Mouse (Mus musculus): ENCODE measurements around the gene Rara. TPM values are rescaled to one million over a fixed set of nuclear protein-coding genes. Genes with fewer than 3 reads are reported as not detected.

The Rara gene
- polyA plus RNA-seq, 1 experiment from 2014 or later, result 34.9 TPM

DNA sequence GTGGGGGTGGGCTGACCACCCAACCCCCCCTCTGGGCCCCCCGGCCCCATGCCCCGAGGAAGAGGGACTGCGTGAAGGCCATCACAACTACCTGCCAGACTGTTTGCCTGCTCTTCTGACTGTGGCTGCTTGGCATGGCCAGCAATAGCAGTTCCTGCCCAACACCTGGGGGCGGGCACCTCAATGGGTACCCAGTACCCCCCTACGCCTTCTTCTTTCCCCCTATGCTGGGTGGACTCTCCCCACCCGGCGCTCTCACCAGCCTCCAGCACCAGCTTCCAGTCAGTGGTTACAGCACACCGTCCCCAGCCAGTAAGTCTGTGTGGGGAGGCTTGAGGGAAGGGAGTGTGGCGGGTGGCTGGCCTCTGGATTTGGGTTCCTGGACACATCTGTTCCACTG lies 22.9 kb downstream of the Rara start:
- H3K4me2 ChIP-seq, result no peak overlapping the region
- no peak overlapping the region for H3K9ac ChIP-seq (ENCODE audit: low read depth, low read length)
- H3K27me3 ChIP-seq (ENCODE audit: control insufficient read depth, insufficient read depth, low read length), result no peaks in the 10 kb centered on the region
- H3K4me1 ChIP-seq (ENCODE audit: control insufficient read depth, insufficient read depth, low read length), result peaks cover 79% of the 10 kb centered on the region
- no peak overlapping the region for H3K4me3 ChIP-seq (ENCODE audit: low read depth, low read length)
- H3K36me3 ChIP-seq (ENCODE audit: control insufficient read depth, insufficient read depth, low read length), result peaks cover 4% of the 10 kb centered on the region; the same call in 1 of the 2 replicates
- WGBS (ENCODE audit: insufficient replicate concordance), result 87% methylated on average over 9 of the region's 9 CpGs
- no peaks in the 10 kb centered on the region for H3K9me3 ChIP-seq (replicated peaks; ENCODE audit: control insufficient read depth, low read length)
- H3K27ac ChIP-seq (ENCODE audit: low read depth, low read length), result no peak overlapping the region
- no peak for ATAC-seq (replicated peaks; ENCODE audit: insufficient number of reproducible peaks, low FRiP score, low TSS enrichment)

DNA sequence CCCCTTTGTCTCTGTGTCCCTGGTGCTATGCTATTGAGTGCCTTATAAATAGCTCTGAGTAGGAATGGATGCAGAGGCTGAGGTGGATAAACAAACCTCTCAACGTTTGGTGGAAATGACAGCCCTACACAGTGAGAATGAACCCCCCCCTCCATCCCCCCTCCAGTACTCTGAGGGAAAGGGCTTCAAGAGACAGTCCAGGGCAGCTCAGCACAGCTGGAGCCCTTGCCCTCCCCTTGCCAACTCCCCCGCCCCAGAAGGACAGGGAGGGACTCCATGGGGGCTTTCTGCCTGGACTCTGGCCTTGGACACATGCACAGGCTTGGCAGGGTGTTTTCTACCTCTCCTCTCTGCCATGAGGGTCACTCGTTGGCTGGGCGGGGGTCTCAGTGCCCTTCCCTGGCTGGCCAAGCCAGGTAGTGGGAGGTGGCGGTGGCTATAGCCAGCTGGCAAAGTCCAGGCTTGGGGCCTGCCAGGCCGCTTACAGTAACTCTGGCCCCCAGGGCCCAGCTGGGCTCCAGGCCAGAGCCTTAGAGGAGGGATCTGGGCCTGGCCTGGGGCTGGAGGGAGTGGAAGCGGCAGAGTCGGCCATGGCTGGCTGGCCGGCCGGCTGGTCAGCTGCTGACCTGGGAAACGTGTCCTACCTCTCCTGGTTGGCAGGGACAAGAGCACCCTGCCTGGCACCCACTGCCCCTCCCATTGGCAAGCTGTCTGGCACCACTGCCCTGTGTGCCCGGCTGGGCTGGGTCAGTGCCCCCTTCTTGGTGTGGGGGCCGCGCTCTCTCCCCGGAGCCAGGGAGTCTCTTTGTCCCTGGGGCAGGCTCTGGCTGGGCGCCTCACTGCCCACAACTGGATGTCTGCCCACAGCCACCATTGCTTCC lies 23.6 kb downstream of the Rara start:
- ATAC-seq (replicated peaks; ENCODE audit: insufficient number of reproducible peaks, low FRiP score, low TSS enrichment), result no peak
- Histone ChIP-seq H3K27me3 (ENCODE audit: control insufficient read depth, insufficient read depth, low read length) (no peaks in the 10 kb centered on the region), H3K4me3 (ENCODE audit: low read depth, low read length) (no peak overlapping the region), H3K4me2 (peak overlapping the region; percentile 7; the same call in 1 of the 2 replicates), H3K9me3 (replicated peaks; ENCODE audit: control insufficient read depth, low read length) (no peaks in the 10 kb centered on the region), H3K4me1 (ENCODE audit: control insufficient read depth, insufficient read depth, low read length) (peaks cover 77% of the 10 kb centered on the region), H3K36me3 (ENCODE audit: control insufficient read depth, insufficient read depth, low read length) (peaks cover 4% of the 10 kb centered on the region; the same call in 1 of the 2 replicates), H3K9ac (ENCODE audit: low read depth, low read length) (0 out of 2 replicates have a peak overlapping the region, but pooled peaks have one; percentile 12), H3K27ac (ENCODE audit: low read depth, low read length) (peak overlapping the region; percentile 42)
- WGBS (ENCODE audit: insufficient replicate concordance), result 64% methylated on average over 16 of the region's 16 CpGs

DNA sequence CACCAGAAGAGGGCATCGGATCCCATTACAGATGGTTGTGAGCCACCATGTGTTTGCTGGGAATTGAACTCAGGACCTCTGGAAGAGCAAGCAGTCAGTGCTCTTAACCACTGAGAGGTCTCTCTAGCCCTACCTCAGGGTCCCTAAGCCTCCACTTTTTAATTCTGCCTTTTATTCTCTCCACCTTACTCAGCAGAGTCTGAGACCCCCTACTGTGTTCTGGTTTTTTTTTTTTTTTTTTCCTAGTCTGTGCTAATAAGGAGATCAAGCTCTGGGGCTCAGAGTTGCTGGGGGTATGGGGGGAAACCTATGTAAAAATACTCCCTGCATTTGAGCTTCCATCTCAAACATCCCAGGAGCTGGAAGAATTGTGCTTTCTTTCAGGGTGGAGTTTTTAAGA lies 24.5 kb downstream of the Rara start:
- H3K27me3 ChIP-seq (ENCODE audit: control insufficient read depth, insufficient read depth, low read length), result no peaks in the 10 kb centered on the region
- H3K27ac ChIP-seq (ENCODE audit: low read depth, low read length), result no peak overlapping the region
- peaks cover 4% of the 10 kb centered on the region for H3K36me3 ChIP-seq (ENCODE audit: control insufficient read depth, insufficient read depth, low read length)
- H3K4me3 ChIP-seq (ENCODE audit: low read depth, low read length), result no peak overlapping the region
- H3K4me1 ChIP-seq (ENCODE audit: control insufficient read depth, insufficient read depth, low read length), result peaks cover 75% of the 10 kb centered on the region
- H3K9me3 ChIP-seq (replicated peaks; ENCODE audit: control insufficient read depth, low read length), result no peaks in the 10 kb centered on the region
- no peak for ATAC-seq (replicated peaks; ENCODE audit: insufficient number of reproducible peaks, low FRiP score, low TSS enrichment)
- WGBS (ENCODE audit: insufficient replicate concordance), result 67% methylated on average over 1 of the region's 1 CpGs
- no peak overlapping the region for H3K4me2 ChIP-seq
- H3K9ac ChIP-seq (ENCODE audit: low read depth, low read length), result no peak overlapping the region

DNA sequence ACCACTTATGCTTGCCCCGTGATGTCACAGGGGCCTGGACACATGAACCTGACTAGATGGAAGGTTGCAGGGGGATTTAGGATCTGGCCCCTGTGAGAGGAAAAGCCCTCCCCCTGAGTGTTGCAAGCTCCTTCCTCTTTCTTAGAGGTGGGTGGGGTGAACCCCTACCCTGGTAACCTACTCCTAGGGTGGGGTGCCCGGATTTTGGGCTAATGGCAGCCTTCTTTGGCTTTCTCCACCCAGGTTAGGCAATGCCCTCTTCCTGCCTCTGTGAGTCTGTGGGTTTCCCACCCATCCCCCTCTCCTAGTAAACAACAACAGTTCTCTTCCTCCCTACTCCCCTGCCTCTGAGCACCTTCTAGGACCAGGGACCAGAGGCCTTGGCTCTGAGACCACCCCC lies 25.1 kb downstream of the Rara start:
- no peak overlapping the region for H3K9ac ChIP-seq (ENCODE audit: low read depth, low read length)

DNA sequence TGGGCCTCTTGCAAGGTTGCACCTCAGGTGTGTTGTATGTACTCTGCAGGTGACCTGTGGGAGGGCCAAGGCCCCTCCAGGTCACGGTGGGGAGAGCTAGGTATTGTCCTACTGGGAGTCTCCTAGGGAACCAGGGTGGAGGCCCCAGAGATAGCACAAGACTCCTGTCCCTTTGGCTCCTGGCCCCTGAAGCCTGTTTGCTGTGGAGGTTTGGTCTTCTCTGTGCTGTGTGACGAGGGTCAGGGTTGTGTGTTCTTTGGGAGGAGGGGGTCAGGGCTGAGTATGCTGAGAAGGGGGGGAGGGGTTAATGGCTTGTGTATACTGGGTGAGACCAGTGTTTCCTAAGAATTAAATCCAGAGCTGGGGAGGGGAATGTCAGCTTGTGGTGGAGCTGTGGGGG lies 25.7 kb downstream of the Rara start:
- Histone ChIP-seq H3K9me3 (replicated peaks; ENCODE audit: control insufficient read depth, low read length) (no peaks in the 10 kb centered on the region), H3K27ac (ENCODE audit: low read depth, low read length) (peak overlapping the region; percentile 78), H3K4me2 (no peak overlapping the region; the same call in 1 of the 2 replicates), H3K27me3 (ENCODE audit: control insufficient read depth, insufficient read depth, low read length) (no peaks in the 10 kb centered on the region), H3K9ac (ENCODE audit: low read depth, low read length) (no peak overlapping the region), H3K4me1 (ENCODE audit: control insufficient read depth, insufficient read depth, low read length) (peaks cover 63% of the 10 kb centered on the region), H3K4me3 (ENCODE audit: low read depth, low read length) (no peak overlapping the region), H3K36me3 (ENCODE audit: control insufficient read depth, insufficient read depth, low read length) (peaks cover 4% of the 10 kb centered on the region)
- WGBS (ENCODE audit: insufficient replicate concordance), result 14% methylated on average over 2 of the region's 2 CpGs
- no peak for ATAC-seq (replicated peaks; ENCODE audit: insufficient number of reproducible peaks, low FRiP score, low TSS enrichment)

More for the DNA sequence above, 25.1 kb downstream of the Rara start:
- Histone ChIP-seq H3K4me3 (ENCODE audit: low read depth, low read length) (no peak overlapping the region), H3K4me1 (ENCODE audit: control insufficient read depth, insufficient read depth, low read length) (peaks cover 69% of the 10 kb centered on the region), H3K36me3 (ENCODE audit: control insufficient read depth, insufficient read depth, low read length) (peaks cover 4% of the 10 kb centered on the region), H3K9me3 (replicated peaks; ENCODE audit: control insufficient read depth, low read length) (no peaks in the 10 kb centered on the region), H3K4me2 (no peak overlapping the region), H3K27ac (ENCODE audit: low read depth, low read length) (no peak overlapping the region), H3K27me3 (ENCODE audit: control insufficient read depth, insufficient read depth, low read length) (no peaks in the 10 kb centered on the region)
- WGBS (ENCODE audit: insufficient replicate concordance), result 59% methylated on average over 2 of the region's 2 CpGs
- no peak for ATAC-seq (replicated peaks; ENCODE audit: insufficient number of reproducible peaks, low FRiP score, low TSS enrichment)

DNA sequence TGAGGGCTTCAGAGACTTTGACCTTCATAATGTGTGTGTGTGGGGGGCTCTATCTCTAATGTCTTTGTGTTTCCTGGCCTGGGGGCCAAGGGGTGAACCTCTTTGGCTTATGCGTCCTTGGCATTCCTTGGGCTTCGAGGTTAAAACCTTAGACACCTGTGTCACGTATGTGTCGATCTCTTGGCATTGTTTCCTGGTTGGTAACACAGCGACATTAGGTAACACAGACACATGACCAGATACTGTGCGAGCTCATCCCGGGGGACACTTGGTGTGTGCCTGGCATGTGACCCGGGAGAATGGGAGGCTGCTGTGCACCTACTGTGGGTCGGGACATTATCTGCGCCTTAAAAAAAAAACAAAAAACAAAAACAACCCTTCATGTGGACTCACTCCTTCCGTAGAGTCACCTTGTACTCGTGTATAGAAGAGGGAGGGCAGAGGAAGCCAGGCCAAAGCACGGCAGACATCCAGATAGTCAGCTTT lies 26.3 kb downstream of the Rara start:
- Histone ChIP-seq H3K9ac (ENCODE audit: low read depth, low read length) (peak overlapping the region; percentile 13; the same call in 1 of the 2 replicates), H3K4me3 (ENCODE audit: low read depth, low read length) (no peak overlapping the region), H3K36me3 (ENCODE audit: control insufficient read depth, insufficient read depth, low read length) (peaks cover 4% of the 10 kb centered on the region), H3K4me2 (peak overlapping the region; percentile 47), H3K4me1 (ENCODE audit: control insufficient read depth, insufficient read depth, low read length) (peaks cover 62% of the 10 kb centered on the region), H3K27ac (ENCODE audit: low read depth, low read length) (peak overlapping the region; percentile 78), H3K9me3 (replicated peaks; ENCODE audit: control insufficient read depth, low read length) (no peaks in the 10 kb centered on the region), H3K27me3 (ENCODE audit: control insufficient read depth, insufficient read depth, low read length) (no peaks in the 10 kb centered on the region)
- WGBS (ENCODE audit: insufficient replicate concordance), result 20% methylated on average over 13 of the region's 13 CpGs
- ATAC-seq (replicated peaks; ENCODE audit: insufficient number of reproducible peaks, low FRiP score, low TSS enrichment), result 0 out of 2 replicates have a peak, but pooled peaks have one; percentile 1

DNA sequence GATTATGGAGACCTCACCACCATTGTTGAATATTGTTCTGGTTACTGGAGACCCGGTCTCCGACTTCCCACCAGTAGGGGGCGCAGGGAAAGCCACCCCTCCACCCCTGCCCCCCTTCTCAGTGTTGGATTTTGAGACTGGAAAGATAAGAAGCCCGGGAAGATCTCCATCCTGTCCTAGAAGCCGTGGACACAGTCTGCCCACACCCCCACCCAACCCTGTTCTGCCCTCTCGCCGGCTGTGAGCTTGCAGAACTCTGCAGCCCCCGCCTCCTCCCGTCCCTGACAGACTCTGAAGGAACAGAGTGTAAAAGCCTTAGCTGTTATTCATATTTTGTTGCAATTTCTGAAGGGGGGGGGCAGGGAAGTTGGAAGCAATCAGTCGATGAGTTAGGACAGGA lies 26.8 kb downstream of the Rara start:
- Histone ChIP-seq H3K27ac (ENCODE audit: low read depth, low read length) (peak overlapping the region; percentile 78), H3K9me3 (replicated peaks; ENCODE audit: control insufficient read depth, low read length) (no peaks in the 10 kb centered on the region), H3K4me1 (ENCODE audit: control insufficient read depth, insufficient read depth, low read length) (peaks cover 64% of the 10 kb centered on the region), H3K27me3 (ENCODE audit: control insufficient read depth, insufficient read depth, low read length) (no peaks in the 10 kb centered on the region), H3K36me3 (ENCODE audit: control insufficient read depth, insufficient read depth, low read length) (peaks cover 4% of the 10 kb centered on the region), H3K4me3 (ENCODE audit: low read depth, low read length) (no peak overlapping the region), H3K9ac (ENCODE audit: low read depth, low read length) (peak overlapping the region; percentile 13; the same call in 1 of the 2 replicates), H3K4me2 (peak overlapping the region; percentile 47)
- ATAC-seq (replicated peaks; ENCODE audit: insufficient number of reproducible peaks, low FRiP score, low TSS enrichment), result peak; percentile 55
- WGBS (ENCODE audit: insufficient replicate concordance), result 5% methylated on average over 10 of the region's 10 CpGs

DNA sequence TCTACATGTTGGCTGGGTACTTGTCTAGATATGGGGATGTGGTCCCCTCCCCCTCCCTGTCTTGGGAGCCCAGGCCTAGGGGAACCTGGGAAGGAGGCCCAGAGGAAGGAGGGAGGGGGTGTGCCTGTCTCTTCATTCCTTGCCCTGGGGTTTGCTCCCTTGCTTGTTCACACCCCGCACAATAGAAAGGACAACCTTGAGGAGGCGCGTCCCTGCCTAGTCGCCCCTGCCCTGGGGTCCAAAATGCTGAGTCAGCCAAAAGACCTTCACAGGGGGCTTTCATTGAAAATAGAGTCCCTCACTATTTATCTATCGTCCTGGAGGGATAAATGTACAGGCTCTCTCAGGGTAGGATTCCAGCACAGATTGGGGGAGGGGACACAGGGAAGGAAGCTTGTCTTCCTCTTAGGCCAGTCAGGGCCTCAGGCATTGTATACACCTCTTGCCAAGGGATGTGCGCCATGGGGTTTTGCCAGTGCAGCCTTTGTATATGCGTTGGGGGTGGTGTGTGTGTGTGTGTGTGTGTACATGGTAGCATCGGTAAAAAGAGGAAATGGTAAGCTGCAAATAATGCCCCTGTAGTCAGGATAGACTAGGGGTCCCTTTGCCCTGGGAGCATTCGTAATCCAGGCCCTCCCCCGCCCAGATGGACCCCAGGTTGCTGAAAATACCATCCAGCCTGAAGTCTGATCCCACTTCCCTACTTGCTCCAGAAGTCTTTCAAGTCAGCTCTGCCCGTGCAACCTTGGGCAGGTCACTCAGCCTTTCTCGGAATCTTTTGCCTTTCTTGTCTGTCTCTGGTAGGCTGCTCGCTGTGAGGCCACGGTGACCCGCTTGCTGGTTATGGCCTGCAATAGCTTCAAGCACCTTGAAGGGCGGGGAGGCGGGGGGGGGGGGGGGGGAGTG lies 27.4 kb downstream of the Rara start:
- WGBS (ENCODE audit: insufficient replicate concordance), result 17% methylated on average over 15 of the region's 17 CpGs
- Histone ChIP-seq H3K27me3 (ENCODE audit: control insufficient read depth, insufficient read depth, low read length) (no peaks in the 10 kb centered on the region), H3K27ac (ENCODE audit: low read depth, low read length) (peak overlapping the region; percentile 78), H3K36me3 (ENCODE audit: control insufficient read depth, insufficient read depth, low read length) (peaks cover 4% of the 10 kb centered on the region), H3K4me2 (peak overlapping the region; percentile 47), H3K4me3 (ENCODE audit: low read depth, low read length) (no peak overlapping the region; the same call in 1 of the 2 replicates), H3K9ac (ENCODE audit: low read depth, low read length) (no peak overlapping the region), H3K4me1 (ENCODE audit: control insufficient read depth, insufficient read depth, low read length) (peaks cover 64% of the 10 kb centered on the region), H3K9me3 (replicated peaks; ENCODE audit: control insufficient read depth, low read length) (no peaks in the 10 kb centered on the region)
- peak; percentile 14; the same call in 1 of the 2 replicates for ATAC-seq (replicated peaks; ENCODE audit: insufficient number of reproducible peaks, low FRiP score, low TSS enrichment)

Data from heart, embryonic 11.5 days (tissue).